Mouse (Mus musculus) brown adipose tissue, adult 24 weeks (tissue): ENCODE measurements around the gene Nox3. TPM values are rescaled to one million over a fixed set of nuclear protein-coding genes. Genes with fewer than 3 reads are reported as not detected.

Experiments
- H3K27ac ChIP-seq: fragments of 200-500 bp; replicated peaks from 2 replicates; pipeline ENCODE4 v1.5.1; 2012; ENCODE audit warnings: low read depth, mild to moderate bottlenecking, low read length
- H3K4me1 ChIP-seq: fragments of 200-500 bp; 2 replicates; pipeline ENCODE4 v1.6.1; 2012; ENCODE audit warnings: low read length, mixed read lengths; ENCODE audit not compliant: control insufficient read depth, insufficient read depth, insufficient read length
- H3K4me3 ChIP-seq: fragments of 200-500 bp; 2 replicates; pipeline ENCODE4 v1.5.1; 2012; ENCODE audit warnings: low read depth, mild to moderate bottlenecking, low read length, moderate library complexity; ENCODE audit not compliant: insufficient read depth
- polyA plus RNA-seq: library from polyadenylated mRNA; stranded (reverse); fragments of >200 nt; gene quantifications from 2 replicates; pipeline ENCODE4 v1.2.4, GENCODE M21; 2012; ENCODE audit not compliant: missing spikeins, insufficient read depth, insufficient read length

Nox3 gene
- polyA plus RNA-seq, 1 experiment, result not detected

DNA sequence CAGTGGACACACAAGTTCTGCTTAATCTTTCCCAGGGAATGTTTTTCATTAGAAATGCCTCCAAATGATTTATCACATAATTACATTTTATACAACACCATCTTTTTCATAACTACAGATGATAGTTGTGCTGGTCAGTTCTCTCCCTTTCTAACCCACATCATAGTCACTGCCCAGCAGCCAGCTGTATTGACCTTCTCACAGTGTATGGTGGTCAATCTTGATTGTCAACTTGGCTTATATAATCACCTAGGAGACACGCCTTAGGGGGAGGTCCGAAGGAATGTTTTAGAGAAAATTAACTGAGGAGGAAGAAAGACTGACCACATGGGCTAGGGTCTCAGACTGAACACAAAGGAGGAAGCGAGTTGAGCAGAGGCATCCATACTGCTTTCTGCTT, 57.3 kb downstream of the Nox3 start:
- H3K27ac ChIP-seq, result no peak overlapping the region
- no peak overlapping the region for H3K4me3 ChIP-seq
- H3K4me1 ChIP-seq, result peaks cover 2% of the 10 kb centered on the region; the same call in 1 of the 2 replicates

DNA sequence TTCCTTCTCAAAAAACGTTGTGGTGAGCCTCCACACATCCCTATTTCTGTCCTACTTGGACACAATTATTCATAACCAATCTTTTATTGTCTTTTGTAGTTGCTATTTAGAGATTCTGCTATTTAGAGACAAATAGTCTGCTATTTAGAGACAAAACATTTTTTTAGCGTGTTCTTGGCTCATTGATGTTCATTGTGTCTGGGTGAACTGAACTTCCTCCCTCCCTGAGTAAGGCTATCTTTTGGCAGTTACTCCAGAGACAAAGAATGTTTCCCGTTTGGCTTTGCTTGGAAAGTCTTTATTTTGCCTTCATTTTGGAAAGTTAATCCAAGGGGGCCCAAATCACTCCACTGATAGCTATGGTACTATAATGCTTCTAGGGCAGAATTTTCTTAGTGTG, 63.6 kb downstream of the Nox3 start:
- Histone ChIP-seq H3K4me3 (no peak overlapping the region), H3K4me1 (no peaks in the 10 kb centered on the region), H3K27ac (no peak overlapping the region)

DNA sequence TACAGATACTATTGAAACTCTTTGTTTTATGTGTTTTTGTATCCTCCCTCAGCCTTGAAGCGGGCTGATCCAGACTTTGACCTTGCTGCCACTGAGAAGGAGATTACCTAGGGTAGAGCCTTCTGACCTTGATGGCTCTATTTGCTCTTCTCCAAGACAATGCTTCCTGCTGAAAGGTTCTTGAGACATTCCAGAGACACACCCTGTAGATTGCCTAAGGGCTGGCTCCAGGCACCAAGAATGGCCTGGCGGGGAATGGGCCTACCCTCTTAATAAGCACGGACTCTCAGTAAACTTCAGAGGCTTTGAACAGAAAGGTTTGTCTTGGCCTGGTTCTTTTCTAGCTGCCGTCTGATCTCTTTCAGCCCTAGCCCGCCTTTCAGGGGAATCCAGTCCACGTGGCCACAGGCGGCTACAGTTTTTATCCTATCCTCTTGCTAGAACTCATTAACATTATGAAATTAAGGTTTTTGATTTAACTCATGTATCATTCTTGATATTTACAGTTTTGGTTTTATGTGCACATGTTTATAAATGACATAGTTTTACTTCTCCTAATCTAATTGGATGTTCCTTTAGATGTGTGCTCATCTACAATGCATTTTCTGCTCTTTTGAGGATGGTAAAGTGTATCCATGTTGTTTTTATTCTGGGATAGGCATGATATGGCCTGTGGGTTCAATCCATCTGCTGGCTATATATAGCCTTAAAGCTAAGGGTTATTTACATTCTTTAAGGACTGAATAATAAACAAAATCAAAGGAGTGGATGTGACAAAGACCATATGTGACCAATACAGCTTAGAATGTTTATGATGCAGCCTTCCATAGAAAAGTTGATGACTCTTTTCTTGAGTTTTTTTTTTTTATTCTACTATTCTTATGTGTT, 79.5 kb downstream of the Nox3 start:
- H3K4me1 ChIP-seq, result no peaks in the 10 kb centered on the region

DNA sequence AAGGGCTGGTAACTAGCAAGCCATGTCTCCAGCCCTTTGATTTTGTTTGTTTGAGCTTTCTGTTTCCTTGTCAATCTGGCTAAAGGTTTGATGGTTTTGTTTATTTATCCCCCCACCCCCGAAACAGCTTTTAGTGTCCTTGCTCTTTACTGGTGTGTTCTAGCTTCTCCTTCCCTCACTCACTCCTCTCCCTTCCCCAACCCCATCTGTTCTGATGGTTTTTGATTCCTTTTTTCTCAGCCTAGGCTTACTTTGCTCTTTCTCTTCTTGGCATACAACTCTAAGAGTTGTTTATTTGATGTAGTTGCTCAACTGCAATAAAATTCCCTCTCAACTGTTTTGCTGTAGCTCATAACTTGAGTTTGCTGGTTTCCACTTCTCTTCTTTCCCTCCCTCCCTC, 80.5 kb downstream of the Nox3 start:
- Histone ChIP-seq H3K27ac (no peak overlapping the region), H3K4me3 (no peak overlapping the region)

More for the DNA sequence above, 79.5 kb downstream of the Nox3 start:
- no peak overlapping the region for H3K4me3 ChIP-seq
- no peak overlapping the region for H3K27ac ChIP-seq

DNA sequence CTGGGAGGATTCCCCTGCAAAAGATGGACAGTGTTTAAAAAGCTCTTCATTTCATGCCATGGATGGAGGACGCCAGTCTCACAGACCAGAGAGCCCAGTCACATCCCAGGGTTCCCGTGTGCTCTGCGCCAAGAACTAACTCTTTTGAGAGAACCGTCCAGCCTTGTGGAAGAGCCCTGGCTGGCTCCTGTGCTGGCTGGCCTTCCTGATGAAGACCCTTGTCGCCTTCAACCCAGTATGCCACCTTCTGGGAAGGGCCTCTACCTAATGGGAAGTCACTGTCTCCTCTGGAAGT, 84.3 kb downstream of the Nox3 start:
- no peak overlapping the region for H3K27ac ChIP-seq
- no peak overlapping the region for H3K4me3 ChIP-seq
- H3K4me1 ChIP-seq, result no peaks in the 10 kb centered on the region

More for the DNA sequence above, 80.5 kb downstream of the Nox3 start:
- no peaks in the 10 kb centered on the region for H3K4me1 ChIP-seq

DNA sequence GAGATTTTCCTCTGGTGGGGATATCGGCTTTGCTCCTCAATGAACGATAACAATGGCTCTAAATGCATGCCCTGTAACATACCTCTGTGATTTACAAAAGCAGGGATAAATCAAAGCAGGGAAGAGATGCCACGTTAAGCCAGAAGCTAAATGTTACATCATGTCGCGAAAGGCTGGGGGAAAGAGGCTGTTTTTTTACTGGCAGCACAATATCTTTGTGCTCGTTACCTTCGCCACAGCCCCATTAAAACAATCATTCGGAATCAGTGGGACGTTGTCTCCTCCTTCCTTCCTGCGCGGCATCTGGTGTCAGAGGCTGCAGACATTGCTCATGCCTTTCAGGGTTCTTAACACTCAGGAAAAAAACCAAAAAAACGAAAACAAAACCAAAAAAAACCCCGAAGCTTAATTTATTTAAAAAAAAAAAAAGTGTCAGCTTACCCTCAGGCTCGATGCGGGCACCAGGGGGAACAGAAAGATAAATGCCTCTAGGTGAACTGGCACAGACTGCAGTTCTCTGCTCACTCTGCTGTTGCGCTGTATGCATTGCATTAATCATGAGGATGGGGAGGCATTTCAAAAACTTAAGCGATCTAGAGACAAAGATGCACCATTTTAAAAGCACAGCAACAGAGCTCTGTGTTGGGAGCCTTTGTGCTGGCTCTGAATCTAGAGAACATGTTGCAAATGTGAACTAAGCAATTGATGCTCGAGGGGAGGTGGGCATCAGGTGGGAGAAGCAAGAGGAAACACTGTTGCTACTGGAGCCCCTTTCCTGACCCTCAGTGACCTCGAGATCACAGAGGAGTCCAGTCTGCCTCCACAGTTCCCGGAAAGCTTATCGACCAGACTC, 84.9 kb downstream of the Nox3 start:
- Histone ChIP-seq H3K27ac (no peak overlapping the region), H3K4me3 (no peak overlapping the region), H3K4me1 (no peaks in the 10 kb centered on the region)

DNA sequence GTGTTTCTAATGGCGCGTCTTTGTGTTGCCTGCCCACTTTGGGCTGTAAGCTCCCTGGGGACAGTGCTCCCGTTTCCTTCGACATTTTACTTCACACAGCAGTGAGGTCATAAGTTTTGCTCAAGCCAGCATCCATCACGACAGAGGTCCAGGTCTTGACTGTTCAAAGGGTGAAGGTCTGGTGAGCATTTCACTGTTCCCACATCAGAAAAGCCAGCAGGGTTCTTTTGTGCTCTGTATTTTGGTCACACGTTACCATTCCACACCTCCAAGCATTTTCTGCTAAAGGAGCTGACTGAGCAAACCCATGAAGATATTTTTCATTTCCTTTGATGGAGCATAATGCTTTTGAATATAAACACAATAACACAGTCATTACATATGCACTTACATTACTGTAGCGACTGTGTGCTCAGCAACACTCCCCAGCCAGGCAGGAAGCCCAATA, 85.7 kb downstream of the Nox3 start:
- no peaks in the 10 kb centered on the region for H3K4me1 ChIP-seq

DNA sequence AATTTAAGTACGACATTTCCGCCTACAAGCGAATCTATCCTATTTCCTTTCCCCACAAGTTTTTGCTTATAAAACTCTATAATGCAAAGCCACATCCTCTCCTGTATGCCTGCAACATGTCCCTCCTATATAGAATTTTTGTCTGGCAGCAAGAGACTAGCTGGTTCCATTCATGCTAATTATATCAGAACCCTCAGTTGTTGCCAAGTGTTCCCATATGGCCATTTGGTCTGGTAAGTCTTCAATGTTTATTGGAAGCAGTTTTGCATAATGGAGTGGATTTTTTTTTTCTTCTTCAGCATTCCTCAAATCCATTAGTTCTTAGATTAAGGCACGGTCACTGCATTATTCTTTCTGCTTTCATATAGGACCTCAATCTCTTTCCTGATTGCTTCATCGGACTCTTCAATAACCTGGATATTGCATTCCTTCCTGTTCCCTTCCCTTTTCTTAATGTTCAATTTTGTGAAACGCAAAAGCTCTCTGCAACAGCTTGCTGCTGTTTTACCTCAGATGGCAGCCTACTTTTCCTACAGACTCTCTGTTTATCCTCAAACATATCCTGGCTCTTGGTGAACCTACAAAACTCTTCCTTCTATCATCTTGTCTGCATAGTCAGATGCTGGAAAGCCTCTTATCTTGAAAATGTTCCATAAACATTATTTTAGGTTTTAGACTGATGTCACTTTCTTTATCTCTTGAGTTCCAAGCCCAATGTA, 92.9 kb downstream of the Nox3 start:
- Histone ChIP-seq H3K4me1 (no peaks in the 10 kb centered on the region), H3K27ac (no peak overlapping the region), H3K4me3 (no peak overlapping the region)

More for the DNA sequence above, 85.7 kb downstream of the Nox3 start:
- Histone ChIP-seq H3K27ac (no peak overlapping the region), H3K4me3 (no peak overlapping the region)

DNA sequence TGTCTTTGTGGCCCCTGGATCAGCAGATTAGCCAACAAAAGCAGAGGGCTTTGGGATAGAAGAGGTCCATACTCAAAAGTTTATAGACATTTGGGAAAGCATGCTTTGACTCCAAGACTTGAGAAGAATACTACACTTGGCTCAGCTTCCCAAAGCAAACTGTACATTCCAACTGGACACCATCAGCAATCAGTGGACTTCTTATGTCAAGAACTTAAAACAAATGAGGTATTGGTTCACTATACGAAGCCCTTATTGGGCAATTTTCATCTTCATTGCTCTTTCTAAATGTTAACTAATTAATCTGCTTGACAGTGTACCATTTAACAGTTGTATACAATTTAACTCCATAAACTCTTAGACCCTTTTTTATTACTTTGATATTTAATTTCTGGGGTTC, 97.7 kb downstream of the Nox3 start:
- no peak overlapping the region for H3K27ac ChIP-seq
- no peaks in the 10 kb centered on the region for H3K4me1 ChIP-seq
- H3K4me3 ChIP-seq, result no peak overlapping the region

DNA sequence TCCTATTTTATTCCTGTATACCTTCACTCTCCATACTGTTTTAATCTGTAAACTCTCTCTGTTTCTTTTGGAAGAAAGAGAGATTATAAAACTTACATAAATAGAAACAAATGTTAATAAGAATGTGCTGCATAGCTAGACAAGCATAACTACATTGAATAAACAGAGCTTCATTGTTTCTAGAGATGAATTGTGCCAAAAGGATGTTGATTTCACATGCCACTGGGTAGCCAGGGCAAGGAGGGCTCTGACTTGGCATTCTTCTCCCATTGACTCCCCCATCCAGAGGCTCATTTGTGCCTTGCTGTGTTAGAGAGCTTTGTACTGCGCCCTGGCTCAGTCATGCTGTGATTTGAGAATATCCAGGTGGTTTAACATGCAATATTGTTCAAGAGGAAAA, 98.2 kb downstream of the Nox3 start:
- no peak overlapping the region for H3K4me3 ChIP-seq
- no peaks in the 10 kb centered on the region for H3K4me1 ChIP-seq
- no peak overlapping the region for H3K27ac ChIP-seq

DNA sequence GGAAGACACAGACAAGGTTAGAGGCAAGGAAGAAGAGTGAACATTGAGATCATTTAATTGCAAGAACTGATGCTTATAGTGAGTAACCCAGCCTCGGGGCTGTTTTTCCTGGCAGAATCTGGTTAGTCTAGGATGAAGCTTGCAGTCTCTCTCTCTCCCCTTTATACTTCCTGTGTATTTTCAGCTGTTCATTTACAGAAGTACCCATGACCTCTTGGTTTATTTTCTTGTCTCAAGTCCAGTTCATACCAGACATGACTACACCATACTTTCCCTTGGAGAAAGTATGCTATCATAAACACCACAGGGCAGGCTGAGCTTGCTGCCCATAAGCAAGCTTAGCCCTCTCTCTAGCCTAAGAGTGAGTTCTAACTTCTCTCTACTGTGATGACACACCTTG, 98.9 kb downstream of the Nox3 start:
- H3K4me3 ChIP-seq, result no peak overlapping the region
- no peak overlapping the region for H3K27ac ChIP-seq
- H3K4me1 ChIP-seq, result no peaks in the 10 kb centered on the region

Other genes starting within 250 kb of the Nox3 start
- gene Cldn20, start 163.7 kb downstream of the Nox3 start, polyA plus RNA-seq, result not detected in 2 replicates
- gene Tfb1m, start 138.5 kb downstream of the Nox3 start, polyA plus RNA-seq, result 11.6 and 14.5 TPM in 2 replicates